Comparison of ENCODE assay signal across 1 mouse cellular context in the genomic region with DNA sequence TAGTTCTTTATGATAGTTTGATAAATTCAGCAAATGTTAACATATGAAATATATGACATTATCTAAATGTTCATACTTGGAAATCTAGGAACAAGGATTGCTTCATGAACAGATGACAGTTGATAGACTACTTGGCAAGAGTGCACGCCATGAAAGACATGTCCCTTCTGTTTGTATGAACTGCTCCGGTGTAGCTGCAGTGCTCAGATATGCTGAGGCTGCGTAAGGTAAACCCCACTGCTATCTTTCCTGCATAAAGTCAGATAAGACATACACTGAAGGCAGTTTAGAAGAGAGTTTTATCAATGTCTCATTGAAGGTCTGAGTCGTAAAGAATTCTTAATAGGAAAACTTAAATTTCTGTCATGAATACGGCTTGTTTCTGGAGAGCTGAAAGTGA.
TF ChIP-seq lines count a peak whose summit lies in the region.

No protein-coding gene starts in this region.

TF ChIP-seq in MEL, 35 proteins besides CTCF, POLR2A, EP300 and RAD21:
- no peak for TF ChIP-seq UBTF (IDR thresholded peaks at IDR 0.05; ENCODE audit: borderline replicate concordance, insufficient read depth, low read depth, low read length)
- no peak for TF ChIP-seq GABPA (IDR thresholded peaks at IDR 0.05; ENCODE audit: low read depth, low read length)
- no peak for TF ChIP-seq USF2 (IDR thresholded peaks at IDR 0.05; ENCODE audit: borderline replicate concordance in 1 of 2, insufficient read depth in 1 of 2, low read depth in 1 of 2, low read length in 2 of 2)
- TF ChIP-seq GATA1 (IDR thresholded peaks at IDR 0.05; ENCODE audit: low read depth, low read length): peak; percentile 96
- TF ChIP-seq POLR2AphosphoS2 (IDR thresholded peaks at IDR 0.05; ENCODE audit: low read length): peak; percentile 81; the same call in 1 of the 2 replicates
- peak; percentile 56; the same call in 1 of the 2 replicates for TF ChIP-seq HCFC1 (IDR thresholded peaks at IDR 0.05; ENCODE audit: low read depth, low read length)
- TF ChIP-seq MYB (IDR thresholded peaks at IDR 0.05; ENCODE audit: low read depth, low read length): peak; percentile 82
- TF ChIP-seq TBP (IDR thresholded peaks at IDR 0.05; ENCODE audit: low read depth, low read length): no peak
- peak; percentile 16; the same call in 1 of the 2 replicates for TF ChIP-seq ZC3H11A (IDR thresholded peaks at IDR 0.05; ENCODE audit: low read depth, low read length)
- TF ChIP-seq POLR2AphosphoS5 (IDR thresholded peaks at IDR 0.05; ENCODE audit: borderline replicate concordance, low read depth, low read length): no peak
- TF ChIP-seq BHLHE40 (IDR thresholded peaks at IDR 0.05; ENCODE audit: borderline replicate concordance, low read depth, low read length): peak; percentile 72; the same call in 1 of the 2 replicates
- TF ChIP-seq MXI1 (IDR thresholded peaks at IDR 0.05; ENCODE audit: low read depth, low read length): peak; percentile 82
- peak; percentile 93 for TF ChIP-seq ETS1 (IDR thresholded peaks at IDR 0.05; ENCODE audit: low read depth, low read length)
- TF ChIP-seq NELFE (IDR thresholded peaks at IDR 0.05; ENCODE audit: low read depth, low read length): no peak
- no peak for TF ChIP-seq ELF1 (IDR thresholded peaks at IDR 0.05; ENCODE audit: low read depth, low read length)
- TF ChIP-seq USF1 (IDR thresholded peaks at IDR 0.05; ENCODE audit: low read depth, low read length): peak; percentile 18; the same call in 1 of the 2 replicates
- TF ChIP-seq ZNF384 (IDR thresholded peaks at IDR 0.05; ENCODE audit: low read depth, low read length): no peak; the same call in 1 of the 2 replicates
- TF ChIP-seq TCF12 (IDR thresholded peaks at IDR 0.05; ENCODE audit: low read depth, low read length): peak; percentile 98
- TF ChIP-seq MAZ (IDR thresholded peaks at IDR 0.05; ENCODE audit: low read depth, low read length): peak; percentile 59; the same call in 1 of the 2 replicates
- TF ChIP-seq E2F4 (IDR thresholded peaks at IDR 0.05; ENCODE audit: borderline replicate concordance, low read depth, low read length): no peak
- peak; percentile 17; the same call in 1 of the 2 replicates for TF ChIP-seq SMC3 (IDR thresholded peaks at IDR 0.05; ENCODE audit: low read depth, low read length)
- no peak for TF ChIP-seq JUND (IDR thresholded peaks at IDR 0.05; ENCODE audit: low read depth, low read length)
- peak; percentile 89 for TF ChIP-seq MAFK (IDR thresholded peaks at IDR 0.05; ENCODE audit: borderline replicate concordance, low read depth, low read length)
- no peak for TF ChIP-seq ZMIZ1 (IDR thresholded peaks at IDR 0.05; ENCODE audit: low read depth, low read length)
- peak; percentile 61 for TF ChIP-seq MAX (IDR thresholded peaks at IDR 0.05; ENCODE audit: low read length)
- TF ChIP-seq TAL1 (IDR thresholded peaks at IDR 0.05; ENCODE audit: low read length): peak; percentile 71
- TF ChIP-seq KAT2A (conservative IDR thresholded peaks at IDR 0.05; ENCODE audit: low read depth, low read length): peak; percentile 47; the same call in 1 of the 2 replicates
- TF ChIP-seq CHD2 (IDR thresholded peaks at IDR 0.05; ENCODE audit: low read length): 0 out of 2 replicates have a peak, but pooled peaks have one; percentile 31
- 0 out of 2 replicates have a peak, but pooled peaks have one; percentile 74 for TF ChIP-seq MEF2A (IDR thresholded peaks at IDR 0.05; ENCODE audit: extremely low read depth, insufficient replicate concordance, low read depth, low read length, poor library complexity, severe bottlenecking)
- peak; percentile 87; the same call in 1 of the 2 replicates for TF ChIP-seq CHD1 (IDR thresholded peaks at IDR 0.05; ENCODE audit: low read depth, low read length)
- peak; percentile 80 for TF ChIP-seq SIN3A (IDR thresholded peaks at IDR 0.05; ENCODE audit: low read length)
- no peak for TF ChIP-seq ZKSCAN1 (IDR thresholded peaks at IDR 0.05; ENCODE audit: low read depth, low read length)
- peak; percentile 95 for TF ChIP-seq RCOR1 (IDR thresholded peaks at IDR 0.05; ENCODE audit: low read depth, low read length)
- TF ChIP-seq NRF1 (IDR thresholded peaks at IDR 0.05; ENCODE audit: insufficient read depth, low read depth, low read length, poor library complexity, severe bottlenecking): peak; percentile 49; the same call in 1 of the 2 replicates
- TF ChIP-seq MYC (IDR thresholded peaks at IDR 0.05; ENCODE audit: low read depth, low read length): no peak
